Mouse (Mus musculus) hindbrain, postnatal 0 days (tissue): ENCODE measurements around the gene C2cd5. TPM values are rescaled to one million over a fixed set of nuclear protein-coding genes. Genes with fewer than 3 reads are reported as not detected.
"Not testable (repeated sequence)": the region's sequence is repeated elsewhere in the genome, so short reads cannot be mapped to it uniquely, and the experiment has no call there.

Experiments used
- ATAC-seq: fragments of 200-750 bp; cut with Nextera tagmentation; 2 replicates; pipeline ENCODE4 v1.8.0; 2017; ENCODE audit warnings: mild to moderate bottlenecking, moderate TSS enrichment, moderate library complexity
- DNase-seq: peaks from one replicate; pipeline ENCODE4 v3.0.0-alpha.2; 2015; ENCODE audit warnings: low spot score
- H3K27ac ChIP-seq: fragments of 300-500 bp; sonication (generic); 2 replicates; pipeline ENCODE4 v1.5.1; 2014; ENCODE audit warnings: mild to moderate bottlenecking
- H3K27me3 ChIP-seq: fragments of 300-500 bp; sonication (generic); 2 replicates; pipeline ENCODE4 v1.6.1; 2014; ENCODE audit warnings: low read length, mixed read lengths; ENCODE audit not compliant: insufficient read depth
- H3K36me3 ChIP-seq: fragments of 300-500 bp; sonication (generic); 2 replicates; pipeline ENCODE4 v1.6.1; 2014; ENCODE audit warnings: low read length, mixed read lengths; ENCODE audit not compliant: insufficient read depth
- H3K4me1 ChIP-seq: fragments of 300-500 bp; sonication (generic); 2 replicates; pipeline ENCODE4 v1.6.1; 2014; ENCODE audit warnings: antibody characterized with exemption, low read length, mixed read lengths; ENCODE audit not compliant: insufficient read depth
- H3K4me2 ChIP-seq: fragments of 300-500 bp; sonication (generic); 2 replicates; pipeline ENCODE4 v1.6.1; 2014; ENCODE audit warnings: low read depth, mild to moderate bottlenecking, low read length, moderate library complexity, mixed read lengths
- H3K4me3 ChIP-seq: fragments of 300-500 bp; sonication (generic); 2 replicates; pipeline ENCODE4 v1.5.1; 2014; ENCODE audit warnings: low read length
- H3K9ac ChIP-seq: fragments of 300-500 bp; sonication (generic); replicated peaks from 2 replicates; pipeline ENCODE4 v1.6.1; 2014; ENCODE audit warnings: mild to moderate bottlenecking, low read length, moderate library complexity, mixed read lengths
- H3K9me3 ChIP-seq: fragments of 300-500 bp; sonication (generic); 2 replicates; pipeline ENCODE4 v1.6.1; 2016; ENCODE audit warnings: low read length, mixed read lengths
- CTCF ChIP-seq: IDR thresholded peaks from 2 replicates; pipeline ENCODE4 v1.5.1; 2016; ENCODE audit warnings: antibody characterized with exemption, control low read depth, low read depth
- WGBS: fragments of 180-500 bp; shearing (Covaris S2); extraction: QIAGEN DNeasy Blood & Tissue Kit; methylation state at CpG from one replicate; pipeline ENCODE4 v1.1.7; 2014; 5-methylcytosine and 5-hydroxymethylcytosine counted together
- polyA plus RNA-seq: library from polyadenylated mRNA; unstranded; fragments of >200 nt; fragmentation: Nextera tagmentation; extraction: Ambion mirVana; gene quantifications from 2 replicates; pipeline ENCODE4 v1.2.1, GENCODE M21; 2015
- total RNA-seq: library from RNA; depleted of rRNA; stranded (reverse); fragments of >200 nt; gene quantifications from 2 replicates; pipeline ENCODE4 v1.2.3, GENCODE M21; 2014

Gene C2cd5
- total and polyA plus RNA-seq, 2 experiments from 2014 or later, result 24.4 to 38.2 TPM

GRCm38 (mm10) chr6:143012513-143013215 is 87.3 kb downstream of the C2cd5 start:
- ATAC-seq (no peak), DNase-seq (no peak)
- Histone ChIP-seq H3K4me2 (no peak overlapping the region), H3K27ac (no peak overlapping the region), H3K36me3 (peaks cover 32% of the 10 kb centered on the region), H3K9me3 (no peaks in the 10 kb centered on the region), H3K27me3 (no peaks in the 10 kb centered on the region), H3K4me1 (no peaks in the 10 kb centered on the region), H3K4me3 (no peak overlapping the region), H3K9ac (no peak overlapping the region)
- no peak for TF ChIP-seq CTCF
- 95% methylated on average over 15 of the region's 15 CpGs for whole genome bisulfite sequencing

GRCm38 (mm10) chr6:143008865-143009264 is 91.1 kb downstream of the C2cd5 start:
- ATAC-seq, result no peak
- 82% methylated on average over 5 of the region's 5 CpGs for WGBS
- no peak for TF ChIP-seq CTCF
- H3K27ac ChIP-seq, result no peak overlapping the region
- H3K9ac ChIP-seq, result no peak overlapping the region
- peaks cover 23% of the 10 kb centered on the region for H3K36me3 ChIP-seq
- no peaks in the 10 kb centered on the region for H3K4me1 ChIP-seq
- no peaks in the 10 kb centered on the region for H3K27me3 ChIP-seq
- no peaks in the 10 kb centered on the region for H3K9me3 ChIP-seq
- DNase-seq, result no peak
- no peak overlapping the region for H3K4me2 ChIP-seq
- no peak overlapping the region for H3K4me3 ChIP-seq

- H3K36me3 ChIP-seq, H3K27me3 ChIP-seq, H3K9ac ChIP-seq, H3K4me3 ChIP-seq, DNase-seq, ATAC-seq, H3K27ac ChIP-seq, H3K4me2 ChIP-seq, H3K4me1 ChIP-seq, H3K9me3 ChIP-seq: not testable (repeated sequence)
- WGBS, result 88% methylated on average over 9 of the region's 9 CpGs
Measured at GRCm38 (mm10) chr6:143005209-143005608, 94.7 kb downstream of the C2cd5 start.

- Histone ChIP-seq H3K4me3 (no peak overlapping the region), H3K4me2 (no peak overlapping the region), H3K9ac (no peak overlapping the region), H3K36me3 (no peaks in the 10 kb centered on the region; the same call in 1 of the 2 replicates), H3K9me3 (no peaks in the 10 kb centered on the region), H3K27ac (no peak overlapping the region), H3K4me1 (no peaks in the 10 kb centered on the region), H3K27me3 (no peaks in the 10 kb centered on the region)
- 77% methylated on average over 9 of the region's 9 CpGs for WGBS
- TF ChIP-seq CTCF, result no peak
- DNase-seq (no peak), ATAC-seq (no peak)
Measured at GRCm38 (mm10) chr6:143004801-143005200, 95.1 kb downstream of the C2cd5 start.

GRCm38 (mm10) chr6:142998221-142998999 is 101.5 kb downstream of the C2cd5 start:
- Histone ChIP-seq H3K27ac (no peak overlapping the region), H3K27me3 (no peaks in the 10 kb centered on the region), H3K4me1 (no peaks in the 10 kb centered on the region), H3K4me2 (no peak overlapping the region), H3K9me3 (no peaks in the 10 kb centered on the region), H3K36me3 (no peaks in the 10 kb centered on the region), H3K9ac (no peak overlapping the region), H3K4me3 (no peak overlapping the region)
- ATAC-seq, result no peak
- DNase-seq, result no peak
- no peak for TF ChIP-seq CTCF
- 65% methylated on average over 12 of the region's 12 CpGs for WGBS

GRCm38 (mm10) chr6:142996887-142997286 is 103.1 kb downstream of the C2cd5 start:
- Histone ChIP-seq H3K4me2 (no peak overlapping the region), H3K4me3 (no peak overlapping the region), H3K9ac (no peak overlapping the region), H3K27me3 (no peaks in the 10 kb centered on the region), H3K4me1 (no peaks in the 10 kb centered on the region), H3K9me3 (no peaks in the 10 kb centered on the region), H3K27ac (no peak overlapping the region), H3K36me3 (no peaks in the 10 kb centered on the region)
- no peak for TF ChIP-seq CTCF
- no peak for DNase-seq
- 71% methylated on average over 3 of the region's 3 CpGs for WGBS
- ATAC-seq, result no peak

GRCm38 (mm10) chr6:142995567-142995966 is 104.4 kb downstream of the C2cd5 start:
- no peak for DNase-seq
- no peak for ATAC-seq

More at GRCm38 (mm10) chr6:142995567-142995966, 104.4 kb downstream of the C2cd5 start:
- no peaks in the 10 kb centered on the region for H3K4me1 ChIP-seq
- no peak overlapping the region for H3K27ac ChIP-seq
- H3K9me3 ChIP-seq, result no peaks in the 10 kb centered on the region
- no peak overlapping the region for H3K9ac ChIP-seq
- 75% methylated on average over 5 of the region's 5 CpGs for WGBS
- H3K4me3 ChIP-seq, result no peak overlapping the region
- TF ChIP-seq CTCF, result no peak
- H3K27me3 ChIP-seq, result no peaks in the 10 kb centered on the region
- H3K36me3 ChIP-seq, result no peaks in the 10 kb centered on the region
- no peak overlapping the region for H3K4me2 ChIP-seq
